Mouse (Mus musculus) brain, embryonic 14.5 days (tissue): ENCODE measurements around the gene Gm21961.
"Not testable (repeated sequence)": the region's sequence is repeated elsewhere in the genome, so short reads cannot be mapped to it uniquely, and the experiment has no call there.

Source experiments
- CTCF ChIP-seq: fragments of 200-500 bp; IDR thresholded peaks from 2 replicates; pipeline ENCODE4 v1.5.1; 2012; ENCODE audit warnings: inconsistent platforms, mild to moderate bottlenecking, moderate library complexity, borderline replicate concordance; ENCODE audit not compliant: insufficient read depth, insufficient read length; ENCODE audit errors: extremely low read depth
- POLR2A ChIP-seq: fragments of 200-500 bp; IDR thresholded peaks from 2 replicates; pipeline ENCODE4 v1.6.1; 2012; ENCODE audit warnings: mild to moderate bottlenecking, inconsistent platforms, borderline replicate concordance; ENCODE audit not compliant: poor library complexity, insufficient read depth, insufficient read length, severe bottlenecking; ENCODE audit errors: extremely low read depth

GRCm38 (mm10) chr15:65039216-65039615 is 24.5 kb upstream of the Gm21961 start:
- not testable (repeated sequence) for TF ChIP-seq CTCF, POLR2A
